Mouse (Mus musculus): ENCODE measurements at regions not wholly inside any gene's neighbourhood (a gene's known extent, or its start where the extent isn't known, plus 50 kb on each side); places are given as distances from the start of the nearest gene placed in this dataset.

GRCm38 (mm10) chr16:51119835-51120234, 528.9 kb upstream of the Ccdc54 start:
- Histone ChIP-seq H3K36me3 (ENCODE audit: control insufficient read depth in 1 of 2, insufficient read depth in 2 of 2, low read length in 2 of 2) (peaks cover 0 to 4% of the 10 kb centered on the region in 2 experiments; a peak in 2 of 4 replicates), H3K27me3 (ENCODE audit: control insufficient read depth in 1 of 2, insufficient read depth in 2 of 2, low read length in 2 of 2) (no peaks in the 10 kb centered on the region; a peak in 1 of 4 replicates), H3K79me2 (ENCODE audit: control insufficient read depth, insufficient read depth, low read length, poor library complexity) (no peaks in the 10 kb centered on the region), H3K4me3 (ENCODE audit: control insufficient read depth in 1 of 2, insufficient read depth in 1 of 2, low read depth in 2 of 2, low read length in 2 of 2) (no peak overlapping the region), H3K9me3 (replicated peaks; ENCODE audit: insufficient read depth, low read length) (no peaks in the 10 kb centered on the region), H3K9ac (ENCODE audit: control insufficient read depth, low read depth, low read length, poor library complexity, severe bottlenecking) (no peak overlapping the region), H3K4me1 (ENCODE audit: control insufficient read depth in 1 of 2, insufficient read depth in 2 of 2, low read length in 2 of 2) (peaks cover 4 to 8% of the 10 kb centered on the region in 2 experiments; a peak in 2 of 4 replicates), H3K27ac (ENCODE audit: control insufficient read depth, low read depth, low read length) (no peak overlapping the region)
- TF ChIP-seq POLR2AphosphoS2 (IDR thresholded peaks at IDR 0.05; ENCODE audit: low read length) (no peak), ZNF384 (IDR thresholded peaks at IDR 0.05; ENCODE audit: low read depth, low read length) (no peak), POLR2A (IDR thresholded peaks at IDR 0.05; ENCODE audit: control insufficient read depth in 1 of 2, insufficient read depth in 1 of 2, low read depth in 1 of 2, low read length in 2 of 2, poor library complexity in 1 of 2) (no peak), MAZ (IDR thresholded peaks at IDR 0.05; ENCODE audit: low read depth, low read length) (no peak), JUND (IDR thresholded peaks at IDR 0.05; ENCODE audit: low read depth, low read length) (no peak), POLR2AphosphoS5 (IDR thresholded peaks at IDR 0.05; ENCODE audit: borderline replicate concordance, low read depth, low read length) (no peak)
- DNase-seq (ENCODE audit: low read depth, low spot score) = no peak

GRCm38 (mm10) chr16:51118365-51118764, 527.4 kb upstream of the Ccdc54 start:
- peaks cover 0 to 4% of the 10 kb centered on the region in 2 experiments; a peak in 2 of 4 replicates for H3K36me3 ChIP-seq (ENCODE audit: control insufficient read depth in 1 of 2, insufficient read depth in 2 of 2, low read length in 2 of 2)
- H3K4me3 ChIP-seq (ENCODE audit: control insufficient read depth in 1 of 2, insufficient read depth in 1 of 2, low read depth in 2 of 2, low read length in 2 of 2) = peak overlapping the region in 1 of 2 experiments; percentile 45; a peak in 2 of 4 replicates
- H3K27me3 ChIP-seq (ENCODE audit: control insufficient read depth in 1 of 2, insufficient read depth in 2 of 2, low read length in 2 of 2) = no peaks in the 10 kb centered on the region; a peak in 1 of 4 replicates
- no peaks in the 10 kb centered on the region for H3K9me3 ChIP-seq (replicated peaks; ENCODE audit: insufficient read depth, low read length)
- peak; percentile 5 for DNase-seq (ENCODE audit: low read depth, low spot score)
- TF ChIP-seq GATA1 (IDR thresholded peaks at IDR 0.05; ENCODE audit: low read depth, low read length) (peak; percentile 40; the same call in 1 of the 2 replicates), ETS1 (IDR thresholded peaks at IDR 0.05; ENCODE audit: low read depth, low read length) (peak; percentile 42; the same call in 1 of the 2 replicates), USF2 (IDR thresholded peaks at IDR 0.05; ENCODE audit: borderline replicate concordance in 1 of 2, insufficient read depth in 1 of 2, low read depth in 1 of 2, low read length in 2 of 2) (no peak), MYB (IDR thresholded peaks at IDR 0.05; ENCODE audit: low read depth, low read length) (no peak), HCFC1 (IDR thresholded peaks at IDR 0.05; ENCODE audit: low read depth, low read length) (no peak), TCF12 (IDR thresholded peaks at IDR 0.05; ENCODE audit: low read depth, low read length) (peak; percentile 90), EP300 (IDR thresholded peaks at IDR 0.05; ENCODE audit: low read depth in 1 of 2, low read length in 2 of 2) (peak; percentile 55 to 87; a peak in 3 of 4 replicates)
- H3K27ac ChIP-seq (ENCODE audit: control insufficient read depth, low read depth, low read length) = no peak overlapping the region
- no peak overlapping the region for H3K9ac ChIP-seq (ENCODE audit: control insufficient read depth, low read depth, low read length, poor library complexity, severe bottlenecking)
- peaks cover 4 to 8% of the 10 kb centered on the region in 2 experiments; a peak in 2 of 4 replicates for H3K4me1 ChIP-seq (ENCODE audit: control insufficient read depth in 1 of 2, insufficient read depth in 2 of 2, low read length in 2 of 2)
- H3K79me2 ChIP-seq (ENCODE audit: control insufficient read depth, insufficient read depth, low read length, poor library complexity) = no peaks in the 10 kb centered on the region

GRCm38 (mm10) chr16:51117836-51118235, 526.9 kb upstream of the Ccdc54 start:
- Histone ChIP-seq H3K36me3 (ENCODE audit: control insufficient read depth in 1 of 2, insufficient read depth in 2 of 2, low read length in 2 of 2) (peaks cover 0 to 4% of the 10 kb centered on the region in 2 experiments; a peak in 2 of 4 replicates), H3K4me3 (ENCODE audit: control insufficient read depth in 1 of 2, insufficient read depth in 1 of 2, low read depth in 2 of 2, low read length in 2 of 2) (peak overlapping the region; percentile 25 to 45; a peak in 3 of 4 replicates), H3K79me2 (ENCODE audit: control insufficient read depth, insufficient read depth, low read length, poor library complexity) (no peaks in the 10 kb centered on the region), H3K27ac (ENCODE audit: control insufficient read depth, low read depth, low read length) (0 out of 2 replicates have a peak overlapping the region, but pooled peaks have one; percentile 3), H3K4me1 (ENCODE audit: control insufficient read depth in 1 of 2, insufficient read depth in 2 of 2, low read length in 2 of 2) (peaks cover 4 to 8% of the 10 kb centered on the region in 2 experiments; a peak in 2 of 4 replicates), H3K9me3 (replicated peaks; ENCODE audit: insufficient read depth, low read length) (no peaks in the 10 kb centered on the region), H3K9ac (ENCODE audit: control insufficient read depth, low read depth, low read length, poor library complexity, severe bottlenecking) (no peak overlapping the region), H3K27me3 (ENCODE audit: control insufficient read depth in 1 of 2, insufficient read depth in 2 of 2, low read length in 2 of 2) (no peaks in the 10 kb centered on the region; a peak in 1 of 4 replicates)
- TF ChIP-seq POLR2AphosphoS5 (IDR thresholded peaks at IDR 0.05; ENCODE audit: borderline replicate concordance, low read depth, low read length) (no peak), KAT2A (conservative IDR thresholded peaks at IDR 0.05; ENCODE audit: low read depth, low read length) (no peak), MEF2A (IDR thresholded peaks at IDR 0.05; ENCODE audit: extremely low read depth, insufficient replicate concordance, low read depth, low read length, poor library complexity, severe bottlenecking) (no peak), USF2 (IDR thresholded peaks at IDR 0.05; ENCODE audit: borderline replicate concordance in 1 of 2, insufficient read depth in 1 of 2, low read depth in 1 of 2, low read length in 2 of 2) (no peak), POLR2AphosphoS2 (IDR thresholded peaks at IDR 0.05; ENCODE audit: low read length) (no peak), BHLHE40 (IDR thresholded peaks at IDR 0.05; ENCODE audit: borderline replicate concordance, low read depth, low read length) (no peak), TCF12 (IDR thresholded peaks at IDR 0.05; ENCODE audit: low read depth, low read length) (no peak), MXI1 (IDR thresholded peaks at IDR 0.05; ENCODE audit: low read depth, low read length) (no peak), TBP (IDR thresholded peaks at IDR 0.05; ENCODE audit: low read depth, low read length) (no peak), SMC3 (IDR thresholded peaks at IDR 0.05; ENCODE audit: low read depth, low read length) (no peak)
- DNase-seq (ENCODE audit: low read depth, low spot score) = peak; percentile 3

All from MEL (cell line).